Mouse (Mus musculus): ENCODE data around the gene Fggy.

Fggy gene

DNA sequence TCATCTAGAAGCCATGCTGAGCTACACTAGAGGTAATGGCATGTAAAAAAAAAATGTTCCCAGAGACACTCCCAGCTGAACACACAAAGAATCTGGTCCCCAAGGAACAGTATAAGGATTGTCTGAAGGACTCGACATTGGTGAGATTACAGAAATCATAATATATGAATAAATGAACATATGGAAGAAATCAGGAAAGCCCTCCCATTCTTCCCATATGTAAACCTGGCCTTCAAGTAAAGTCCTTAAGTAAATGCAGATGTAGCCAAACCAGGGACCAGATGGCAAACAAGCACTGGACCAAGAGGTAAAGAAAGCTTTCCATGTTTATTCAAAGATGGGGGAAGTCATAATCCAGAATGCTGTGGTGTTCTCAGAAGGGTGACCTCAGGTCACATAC is 343.5 kb downstream of the Fggy start:
- DNase-seq (ENCODE audit: low read depth, low spot score): no peak

GRCm38 (mm10) chr4:95906141-95906540 is 348.8 kb downstream of the Fggy start:
- DNase-seq (ENCODE audit: low read depth, low spot score): no peak

DNA sequence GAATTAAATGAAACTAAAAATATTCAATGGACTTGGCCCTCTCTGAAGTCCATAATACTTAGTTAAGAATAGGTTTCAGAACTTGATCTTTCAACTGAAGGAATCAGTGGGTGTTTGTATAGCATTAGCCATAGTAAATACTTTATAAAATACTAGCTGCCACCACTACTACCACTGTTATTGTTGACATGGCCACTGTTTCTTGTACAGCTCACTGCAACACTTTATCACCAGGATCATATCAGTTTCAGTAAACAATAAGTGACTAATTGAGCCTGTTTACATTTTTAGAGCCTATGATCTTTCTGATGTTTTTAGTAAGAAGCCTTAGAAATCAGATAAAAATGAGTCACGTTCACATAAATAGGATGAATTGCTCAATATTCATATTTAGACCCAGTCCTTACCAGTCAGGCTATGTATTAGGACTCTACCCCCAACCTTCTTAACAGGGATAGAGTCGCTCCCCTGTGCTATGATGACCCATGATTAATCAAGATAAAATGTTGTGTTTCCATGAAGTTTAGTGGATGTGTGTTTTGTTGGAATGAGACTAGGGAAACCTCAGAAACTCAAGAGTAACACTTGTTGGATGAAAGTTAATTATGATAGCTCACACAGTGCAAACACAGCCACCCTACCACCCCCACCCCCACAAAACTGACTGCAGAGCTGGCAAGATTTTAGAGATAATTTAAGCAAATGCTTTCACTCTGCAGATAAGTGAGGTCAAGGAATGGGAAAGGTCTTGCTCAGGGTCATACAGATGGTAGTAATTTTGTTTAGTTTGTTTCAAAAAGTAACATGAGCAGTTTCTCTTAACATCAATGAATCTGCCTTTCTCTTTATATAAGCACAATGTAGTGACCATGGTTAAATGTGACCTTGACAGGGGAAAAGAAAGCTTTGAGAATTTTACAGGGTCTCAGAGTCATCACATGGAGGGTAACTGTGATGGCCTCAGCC is 352.7 kb downstream of the Fggy start:
- no peak for DNase-seq (ENCODE audit: low read depth, low spot score)

DNA sequence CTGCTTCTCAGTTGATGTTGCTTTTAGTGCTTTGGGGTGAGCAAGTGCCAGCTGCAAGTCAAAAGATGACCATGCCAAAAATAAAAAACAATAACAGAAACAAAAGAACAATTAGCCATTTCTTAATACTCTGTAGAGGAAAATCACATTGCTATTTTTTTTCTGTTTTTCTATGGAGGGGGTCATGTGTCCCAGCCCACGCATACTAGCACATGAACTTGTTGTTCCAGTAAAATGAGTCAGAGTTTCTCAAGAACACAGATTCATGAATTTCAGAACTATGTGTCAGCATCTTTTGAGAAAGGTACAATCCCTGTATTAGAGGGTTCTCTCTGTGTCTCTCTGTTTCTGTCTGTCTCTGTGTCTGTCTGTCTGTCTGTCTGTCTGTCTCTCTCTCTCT is 355.7 kb downstream of the Fggy start:
- DNase-seq (ENCODE audit: low read depth, low spot score): no peak

DNA sequence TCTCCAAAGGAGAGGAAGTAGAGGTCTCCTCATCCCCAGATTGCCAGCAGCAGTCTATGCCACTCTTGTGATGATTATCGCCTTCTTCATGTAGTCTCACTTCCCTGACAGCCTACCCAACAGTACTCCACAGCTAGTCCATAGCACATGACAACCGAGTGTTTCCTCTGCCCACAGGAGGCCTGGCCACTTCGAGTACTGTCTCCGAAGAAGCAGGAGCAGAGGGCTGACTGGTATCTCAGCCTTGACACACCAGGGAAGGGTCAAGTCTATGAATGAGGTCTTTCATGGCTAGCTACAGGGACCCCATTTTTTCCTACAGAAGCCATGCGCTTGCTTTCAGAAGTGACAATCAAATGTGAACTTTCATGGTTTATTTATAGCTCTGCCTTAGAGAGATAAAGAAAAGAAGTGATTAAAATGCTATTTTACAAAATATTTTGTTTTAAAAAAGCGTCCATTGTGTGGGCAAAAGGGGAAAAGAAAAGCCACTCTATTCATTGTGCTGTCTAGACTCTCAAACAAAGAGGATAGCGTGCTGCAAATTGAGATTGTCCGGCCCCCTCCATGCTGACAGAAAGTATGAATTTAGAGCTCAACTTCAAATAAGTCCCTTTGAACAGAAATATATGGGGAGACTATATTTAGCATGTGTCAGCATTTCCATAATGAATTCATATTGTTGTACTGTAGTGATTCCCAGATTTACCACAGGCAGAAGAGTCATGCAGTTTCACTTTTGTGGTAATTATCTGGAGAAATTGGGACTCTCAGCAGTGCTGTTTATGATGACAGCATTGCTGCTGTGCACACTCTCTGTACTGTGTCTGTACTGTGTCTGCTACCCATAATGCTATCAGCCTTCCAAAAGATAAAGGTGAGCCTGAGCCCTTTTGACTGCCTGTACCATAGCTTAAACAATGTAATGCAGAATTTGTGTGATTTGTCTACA is 358.6 kb downstream of the Fggy start:
- DNase-seq (ENCODE audit: low read depth, low spot score): no peak

DNA sequence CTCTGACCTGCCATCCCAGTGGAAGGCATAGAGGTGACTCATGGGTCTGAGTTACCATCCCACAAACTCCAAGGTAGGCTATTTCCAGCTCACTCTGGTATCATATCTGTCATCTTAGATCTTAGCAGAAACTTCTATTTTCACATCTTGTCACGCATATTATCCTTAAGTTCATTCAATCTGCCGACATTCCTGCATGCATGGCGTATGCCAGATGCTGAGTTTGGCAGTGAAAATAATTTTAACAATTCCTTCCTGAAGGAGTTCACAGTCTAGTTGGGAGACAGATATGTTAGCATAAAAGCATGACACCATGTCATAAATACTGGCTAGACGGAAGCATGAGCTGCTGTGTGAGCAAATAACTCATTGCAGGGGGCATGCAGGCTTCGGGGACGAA is 360.4 kb downstream of the Fggy start:
- DNase-seq (ENCODE audit: low read depth, low spot score): no peak

- no peak for DNase-seq (ENCODE audit: low read depth, low spot score)
These were observed 363.1 kb downstream of the Fggy start for GRCm38 (mm10) chr4:95920448-95920847.

DNA sequence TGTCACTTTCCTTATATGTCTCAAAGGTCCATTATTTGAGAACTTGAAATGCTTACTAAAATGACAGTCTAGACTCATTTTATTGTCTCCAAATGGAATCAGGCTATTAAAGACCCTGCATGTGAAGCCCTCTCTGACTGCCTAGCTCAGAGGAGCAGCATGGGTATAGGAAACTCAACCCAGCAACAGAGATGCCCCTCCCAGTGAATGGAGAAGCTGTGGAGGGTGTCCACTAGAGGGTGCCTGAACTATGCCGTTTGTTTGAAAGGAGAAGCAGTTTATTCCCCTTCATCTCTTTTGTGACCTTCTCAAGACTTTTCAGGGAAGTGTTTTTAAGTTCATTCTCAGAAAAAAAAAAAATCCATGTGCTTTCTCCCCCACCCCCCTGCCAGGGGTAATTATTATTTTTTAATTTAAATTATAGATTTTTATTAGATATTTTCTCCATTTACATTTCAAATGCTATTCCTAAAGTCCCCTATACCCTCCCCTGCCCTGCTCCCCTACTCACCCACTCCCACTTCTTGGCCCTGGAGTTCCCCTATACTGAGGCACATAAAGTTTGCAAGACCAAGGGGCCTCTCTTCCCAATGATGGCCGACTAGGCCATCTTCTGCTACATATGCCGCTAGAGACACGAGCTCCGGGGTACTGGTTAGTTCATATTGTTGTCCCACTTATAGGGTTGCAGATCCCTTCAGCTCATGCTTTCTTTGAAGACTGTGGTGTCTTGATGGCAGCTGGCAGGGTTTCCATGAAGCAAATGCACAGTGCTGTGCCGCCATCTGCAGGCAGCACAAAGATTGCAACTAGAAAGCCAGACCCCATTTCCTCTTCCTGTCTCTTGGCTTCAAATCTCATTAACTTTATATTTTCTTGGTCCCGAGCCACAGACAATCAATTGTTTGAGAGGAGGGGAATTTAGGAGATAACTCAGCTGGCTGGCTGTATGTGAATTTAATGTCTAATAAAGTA is 367.2 kb downstream of the Fggy start:
- no peak for DNase-seq (ENCODE audit: low read depth, low spot score)

DNA sequence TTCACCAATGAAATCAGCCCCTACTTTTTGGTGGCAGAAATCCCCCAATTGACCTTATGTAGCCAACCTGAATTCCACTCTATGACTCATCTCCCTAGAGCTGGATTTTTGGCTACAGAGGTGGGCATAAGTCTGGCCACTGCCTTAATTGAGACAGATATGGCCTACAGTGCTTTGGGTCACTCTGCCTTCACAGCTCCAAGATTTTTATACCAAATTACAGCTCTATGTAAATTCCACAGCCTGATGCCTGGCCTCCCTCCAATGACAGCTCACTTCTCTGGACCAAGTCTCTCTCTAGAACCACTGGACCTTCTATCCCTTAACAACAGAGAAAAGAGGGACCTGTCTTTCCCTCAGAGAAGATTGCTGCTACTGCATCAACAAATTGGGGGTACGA is 371.5 kb downstream of the Fggy start:
- DNase-seq (ENCODE audit: low read depth, low spot score): no peak

GRCm38 (mm10) chr4:95929936-95930335 is 372.6 kb downstream of the Fggy start:
- no peak for DNase-seq (ENCODE audit: low read depth, low spot score)

- DNase-seq (ENCODE audit: low read depth, low spot score): no peak
These were observed 374.0 kb downstream of the Fggy start for GRCm38 (mm10) chr4:95931331-95931730.

DNA sequence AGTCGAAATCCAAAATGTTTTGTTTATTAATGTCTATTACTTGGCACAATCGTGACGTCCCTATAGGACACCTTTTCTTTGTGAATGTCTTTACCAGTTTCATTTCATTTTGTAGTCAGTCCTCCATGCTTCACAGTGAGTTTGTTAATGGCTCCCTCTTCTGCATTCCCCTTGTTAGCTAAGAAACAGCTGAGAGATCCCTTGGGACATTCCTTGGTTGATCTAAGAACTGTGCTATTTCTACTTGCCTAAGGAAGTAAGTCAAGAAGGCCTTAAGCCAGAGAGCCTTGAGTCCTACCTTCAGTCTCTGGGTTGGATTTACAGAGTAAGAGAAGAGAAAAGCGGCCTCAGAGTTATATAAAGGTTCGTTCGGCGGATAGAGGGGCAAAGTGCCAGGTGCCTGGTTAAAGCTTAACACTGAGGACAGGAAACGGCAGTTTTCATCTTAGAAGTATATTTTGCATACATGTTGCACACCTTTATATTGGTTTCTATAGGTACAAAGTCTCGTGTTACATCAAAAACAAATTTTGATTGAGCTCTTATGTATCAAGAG is 376.6 kb downstream of the Fggy start:
- DNase-seq (ENCODE audit: low read depth, low spot score): no peak

DNA sequence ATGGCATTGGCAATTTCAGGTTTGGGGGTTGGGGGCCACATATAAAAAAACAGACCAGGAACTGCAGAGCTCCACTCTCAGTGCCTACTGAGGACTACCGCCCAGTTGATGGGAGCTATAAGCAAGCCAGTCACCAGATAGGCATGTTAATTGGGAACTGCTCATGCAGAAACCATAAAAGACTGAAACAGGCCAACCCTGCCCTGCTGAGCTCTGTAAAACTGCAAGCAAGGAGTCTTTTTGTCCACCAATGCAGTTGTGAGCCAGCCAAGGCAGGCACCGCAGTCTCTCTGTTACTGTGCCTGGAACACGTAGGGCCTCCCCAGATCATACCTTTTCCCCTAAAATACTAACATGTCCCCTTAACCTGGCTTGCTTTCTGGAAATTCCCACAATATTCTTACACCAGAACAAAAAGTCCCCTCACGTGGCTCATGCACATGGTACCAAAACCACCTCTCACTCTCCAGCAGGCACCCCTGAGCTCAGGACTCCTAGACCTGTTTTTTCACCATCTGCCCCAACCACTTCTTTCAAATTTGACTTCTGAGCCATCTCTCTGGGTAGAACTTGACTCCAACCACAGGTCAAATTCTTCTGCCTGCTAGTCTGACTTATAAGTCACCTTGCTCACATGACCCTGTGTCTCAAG is 377.2 kb downstream of the Fggy start:
- no peak for DNase-seq (ENCODE audit: low read depth, low spot score)

DNA sequence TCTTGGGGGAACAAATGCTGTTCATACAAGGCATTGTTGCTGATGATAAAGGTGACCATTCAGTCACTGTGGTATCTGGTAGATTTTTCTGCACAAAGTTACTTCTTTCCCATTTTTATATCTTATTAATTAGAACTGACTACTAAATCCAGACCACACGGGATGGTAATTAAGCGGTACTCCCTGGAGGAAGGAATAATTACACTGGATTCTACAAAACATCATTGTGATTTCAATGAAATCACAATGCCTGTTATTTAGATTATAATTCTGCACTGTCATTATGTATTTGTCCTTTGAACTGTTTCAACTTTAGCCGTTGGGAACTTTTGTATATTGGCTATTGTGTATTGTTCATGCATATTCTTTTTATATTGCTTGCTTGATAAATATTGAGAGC is 381.4 kb downstream of the Fggy start:
- DNase-seq (ENCODE audit: low read depth, low spot score): no peak

DNA sequence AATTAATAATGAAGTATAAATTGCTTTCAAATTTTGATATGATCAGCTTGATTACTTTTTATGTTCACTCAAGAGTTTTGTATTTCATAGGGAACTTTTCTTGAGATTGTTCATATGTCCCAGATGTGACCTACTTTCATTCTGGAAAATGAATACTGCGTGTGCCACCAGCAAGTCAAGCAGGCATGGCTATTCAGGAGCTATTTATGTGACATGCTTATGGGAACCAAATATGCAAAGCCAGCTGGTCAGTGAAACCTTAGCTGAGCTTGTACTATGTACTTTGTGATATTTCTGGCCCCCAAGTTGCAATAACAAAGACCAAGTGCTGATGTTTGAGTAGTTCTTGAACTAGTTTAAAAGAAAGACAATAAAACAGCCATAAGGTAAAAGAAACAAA is 390.6 kb downstream of the Fggy start:
- DNase-seq (ENCODE audit: low read depth, low spot score): no peak

GRCm38 (mm10) chr4:95953328-95953727 is 396.0 kb downstream of the Fggy start:
- DNase-seq (ENCODE audit: low read depth, low spot score): no peak

DNA sequence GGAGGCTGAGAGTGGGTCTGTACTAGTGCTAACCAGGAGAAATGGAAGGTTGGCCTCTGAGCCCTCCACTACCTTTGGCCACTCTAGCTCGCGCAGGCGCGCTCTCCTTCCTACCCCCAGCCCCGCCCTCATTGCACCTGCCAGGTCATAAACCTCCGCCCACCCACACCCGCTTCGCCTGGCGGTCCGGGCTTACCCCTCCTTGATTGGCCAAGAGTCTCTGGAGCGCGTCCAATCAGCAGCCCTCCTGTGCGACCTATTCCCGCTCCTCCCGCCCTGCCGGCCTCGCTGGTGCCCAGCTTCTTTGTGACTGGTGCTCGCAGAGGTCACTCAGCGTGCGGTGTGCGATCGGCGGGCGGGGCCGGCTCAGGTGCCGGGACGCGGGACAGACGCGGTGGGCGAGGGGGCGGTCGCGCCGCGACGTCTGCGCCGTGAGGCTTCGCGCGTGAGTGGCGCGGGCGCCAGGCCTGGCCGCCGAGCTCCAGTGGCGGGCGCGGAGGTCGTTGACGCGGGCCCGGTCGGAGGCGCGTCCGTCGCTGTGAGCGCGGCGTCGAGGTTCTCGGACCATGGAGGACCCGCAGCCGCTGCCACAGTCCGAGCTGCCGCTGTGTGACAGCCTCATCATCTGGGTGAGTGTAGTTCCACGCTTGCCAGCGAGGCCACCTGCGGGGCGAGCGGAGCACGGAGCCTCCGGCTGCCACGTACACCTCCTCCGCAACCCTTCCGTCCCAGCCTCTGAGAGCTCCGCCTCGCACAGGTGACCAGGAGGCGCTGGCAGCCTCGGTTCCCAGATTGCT is 409.8 kb downstream of the Fggy start, which contains the start of gene Hook1:
Gene Hook1 (plus strand): TSS at position 313 of the 797 bp plus-strand sequence.
- no peak for DNase-seq (ENCODE audit: low read depth, low spot score)
